Mouse (Mus musculus) lung, adult 2 months (tissue): ENCODE measurements around the gene Hist1h4i. TPM values are rescaled to one million over a fixed set of nuclear protein-coding genes. Genes with fewer than 3 reads are reported as not detected.
"Not testable (repeated sequence)": the region's sequence is repeated elsewhere in the genome, so short reads cannot be mapped to it uniquely, and the experiment has no call there.

Experiments
- DNase-seq: peaks from one replicate; pipeline ENCODE4 v3.0.0; 2022
- H3K4me1 ChIP-seq: fragments of 200-500 bp; 2 replicates; pipeline ENCODE4 v1.6.1; 2011; ENCODE audit warnings: low read length; ENCODE audit not compliant: control insufficient read depth, insufficient read depth
- H3K4me3 ChIP-seq: fragments of 200-500 bp; replicated peaks from 2 replicates; pipeline ENCODE3; 2011; ENCODE audit warnings: low read depth, mild to moderate bottlenecking, control low read depth, low read length; ENCODE audit errors: extremely low read depth
- CTCF ChIP-seq: fragments of 200-500 bp; IDR thresholded peaks from 2 replicates; pipeline ENCODE4 v1.5.1; 2011; ENCODE audit warnings: mild to moderate bottlenecking, low read length, control low read depth; ENCODE audit not compliant: insufficient read depth
- POLR2A ChIP-seq: fragments of 200-500 bp; IDR thresholded peaks from 2 replicates; pipeline ENCODE4 v1.6.1; 2011; ENCODE audit warnings: low read depth, mild to moderate bottlenecking, control low read depth, low read length, borderline replicate concordance; ENCODE audit errors: extremely low read depth
- WGBS: fragments of 180-500 bp; shearing (Covaris S2); methylation state at CpG from one replicate; pipeline ENCODE4 v1.1.7; 2018; 5-methylcytosine and 5-hydroxymethylcytosine counted together
- polyA plus RNA-seq: library from polyadenylated mRNA; depleted of rRNA; stranded (reverse); fragments of >200 nt; gene quantifications from 2 replicates; pipeline ENCODE4 v1.2.3, GENCODE M21; 2012

Gene Hist1h4i
- polyA plus RNA-seq, 1 experiment, result 5.1 TPM

DNA sequence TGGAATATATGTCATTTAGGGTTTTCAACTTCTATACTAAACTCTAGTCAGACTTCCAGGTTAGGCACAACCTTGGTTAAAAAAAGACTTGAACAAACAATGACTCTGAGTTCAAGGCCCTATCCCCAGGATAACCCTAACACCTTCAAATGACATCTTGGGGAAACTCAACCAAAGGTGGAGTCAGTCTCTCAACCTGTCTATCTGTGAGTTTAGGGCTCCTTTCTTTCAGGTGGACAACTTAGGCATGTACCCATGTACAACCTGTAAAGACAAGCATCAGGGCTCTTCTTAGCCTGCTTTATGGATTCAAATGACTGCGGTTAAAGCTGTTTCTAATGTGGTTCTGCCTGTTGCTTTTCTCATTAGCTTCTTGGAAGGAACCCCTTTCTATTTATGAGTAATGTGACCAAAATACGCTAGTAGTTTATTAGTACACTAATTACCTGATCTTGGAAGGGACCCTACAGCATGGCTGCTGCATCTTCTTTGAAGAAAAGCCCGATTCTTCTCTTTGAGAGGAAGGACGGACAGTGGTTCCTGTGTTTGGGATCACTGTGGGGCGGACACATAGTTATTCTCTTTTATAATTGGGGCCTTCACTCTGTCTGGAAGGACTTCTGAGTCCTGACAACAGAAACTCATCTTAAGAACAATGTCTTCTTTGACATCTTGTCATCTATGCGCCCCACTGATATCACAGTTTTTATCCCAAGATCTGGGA, 3.4 kb upstream of the Hist1h4i start:
- 88% methylated on average over 6 of the region's 6 CpGs for WGBS
- peaks cover 7% of the 10 kb centered on the region; the same call in 1 of the 2 replicates for H3K4me1 ChIP-seq
- TF ChIP-seq CTCF (no peak), POLR2A (no peak)
- no peak overlapping the region for H3K4me3 ChIP-seq
- DNase-seq, result no peak

DNA sequence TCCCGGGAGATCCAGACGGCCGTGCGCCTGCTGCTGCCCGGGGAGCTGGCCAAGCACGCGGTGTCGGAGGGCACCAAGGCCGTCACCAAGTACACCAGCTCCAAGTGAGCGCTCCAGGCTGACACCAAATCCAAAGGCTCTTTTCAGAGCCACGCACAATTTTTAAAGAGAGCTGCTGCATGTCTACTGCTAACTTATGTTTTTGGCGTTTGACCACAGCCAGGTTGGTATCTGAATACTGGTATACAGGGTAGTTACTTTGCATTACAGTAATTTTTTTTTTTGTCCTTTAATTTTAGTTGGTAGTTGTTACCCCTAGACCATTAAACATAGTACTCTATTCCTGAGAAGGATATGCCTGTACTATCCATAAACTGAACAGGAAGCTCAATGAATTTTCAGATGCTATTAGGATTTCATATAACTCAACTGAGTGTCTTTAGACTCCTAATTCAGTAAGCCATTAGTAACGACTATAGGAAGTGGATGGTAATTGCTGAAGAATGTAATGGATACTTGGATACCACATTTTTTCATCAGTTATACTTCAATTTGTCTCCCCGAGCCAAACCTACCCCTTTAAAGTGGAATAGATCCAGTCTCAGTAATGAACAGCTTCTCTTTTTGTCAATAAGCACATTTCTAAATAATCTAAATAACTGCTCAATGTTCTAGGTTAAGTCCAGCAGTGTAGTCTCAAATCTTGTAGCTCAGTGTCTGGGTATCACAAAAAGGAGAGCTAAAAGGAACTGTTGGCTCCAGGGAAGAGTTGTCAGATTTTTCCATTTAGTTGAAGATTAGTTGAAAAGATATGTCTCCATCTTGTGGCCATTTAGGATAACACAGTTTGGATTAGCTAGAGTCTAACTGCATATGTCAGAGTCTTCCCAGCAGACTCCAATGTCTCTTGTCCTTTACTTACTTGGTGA, 2.6 kb upstream of the Hist1h4i start:
- 1% methylated on average over 14 of the region's 14 CpGs for WGBS
- no peak for DNase-seq

DNA sequence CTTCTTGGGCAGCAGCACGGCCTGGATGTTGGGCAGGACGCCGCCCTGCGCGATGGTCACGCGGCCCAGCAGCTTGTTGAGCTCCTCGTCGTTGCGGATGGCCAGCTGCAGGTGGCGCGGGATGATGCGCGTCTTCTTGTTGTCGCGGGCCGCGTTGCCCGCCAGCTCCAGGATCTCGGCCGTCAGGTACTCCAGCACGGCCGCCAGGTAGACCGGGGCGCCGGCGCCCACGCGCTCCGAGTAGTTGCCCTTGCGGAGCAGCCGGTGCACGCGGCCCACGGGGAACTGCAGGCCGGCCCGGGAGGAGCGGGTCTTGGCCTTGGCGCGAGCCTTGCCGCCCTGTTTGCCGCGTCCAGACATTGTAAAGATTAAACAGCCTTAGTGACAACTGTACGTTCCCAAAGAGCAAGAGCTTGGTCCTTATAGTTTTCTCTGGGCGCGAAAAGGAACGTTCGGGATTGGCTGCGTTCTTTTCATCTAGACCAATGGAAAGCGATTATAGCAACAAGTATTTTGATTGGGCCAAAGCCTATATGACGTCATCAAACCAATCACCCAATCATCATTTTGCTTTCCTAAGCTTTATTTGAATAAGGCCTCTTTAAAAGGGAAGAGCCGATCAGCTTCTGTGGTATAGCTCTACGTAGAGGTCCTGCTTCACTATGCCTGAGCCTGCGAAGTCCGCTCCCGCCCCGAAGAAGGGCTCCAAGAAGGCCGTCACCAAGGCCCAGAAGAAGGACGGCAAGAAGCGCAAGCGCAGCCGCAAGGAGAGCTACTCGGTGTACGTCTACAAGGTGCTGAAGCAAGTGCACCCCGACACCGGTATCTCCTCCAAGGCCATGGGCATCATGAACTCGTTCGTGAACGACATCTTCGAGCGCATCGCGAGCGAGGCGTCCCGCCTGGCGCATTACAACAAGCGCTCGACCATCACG, 1.7 kb upstream of the Hist1h4i start, which contains the start of the genes Hist1h2ag and Hist1h2bj:
TSS of gene Hist1h2ag (minus strand) at position 377 of the 935 bp plus-strand sequence.
TSS of gene Hist1h2bj (plus strand) at position 647 of the 935 bp plus-strand sequence.
- peak within 1 kb of the TSS; percentile 48 for H3K4me3 ChIP-seq
- peak; percentile 76 for DNase-seq
- peak; percentile 74; the same call in 1 of the 2 replicates for TF ChIP-seq POLR2A
- not testable (repeated sequence) for H3K4me1 ChIP-seq
- under 1% methylated on average over 57 of the region's 80 CpGs for WGBS

More for the DNA sequence above, 2.6 kb upstream of the Hist1h4i start:
- Histone ChIP-seq H3K4me3 (no peak overlapping the region), H3K4me1 (peaks cover 7% of the 10 kb centered on the region; the same call in 1 of the 2 replicates)
- 0 out of 2 replicates have a peak, but pooled peaks have one; percentile 35 for TF ChIP-seq CTCF
- no peak for TF ChIP-seq POLR2A

DNA sequence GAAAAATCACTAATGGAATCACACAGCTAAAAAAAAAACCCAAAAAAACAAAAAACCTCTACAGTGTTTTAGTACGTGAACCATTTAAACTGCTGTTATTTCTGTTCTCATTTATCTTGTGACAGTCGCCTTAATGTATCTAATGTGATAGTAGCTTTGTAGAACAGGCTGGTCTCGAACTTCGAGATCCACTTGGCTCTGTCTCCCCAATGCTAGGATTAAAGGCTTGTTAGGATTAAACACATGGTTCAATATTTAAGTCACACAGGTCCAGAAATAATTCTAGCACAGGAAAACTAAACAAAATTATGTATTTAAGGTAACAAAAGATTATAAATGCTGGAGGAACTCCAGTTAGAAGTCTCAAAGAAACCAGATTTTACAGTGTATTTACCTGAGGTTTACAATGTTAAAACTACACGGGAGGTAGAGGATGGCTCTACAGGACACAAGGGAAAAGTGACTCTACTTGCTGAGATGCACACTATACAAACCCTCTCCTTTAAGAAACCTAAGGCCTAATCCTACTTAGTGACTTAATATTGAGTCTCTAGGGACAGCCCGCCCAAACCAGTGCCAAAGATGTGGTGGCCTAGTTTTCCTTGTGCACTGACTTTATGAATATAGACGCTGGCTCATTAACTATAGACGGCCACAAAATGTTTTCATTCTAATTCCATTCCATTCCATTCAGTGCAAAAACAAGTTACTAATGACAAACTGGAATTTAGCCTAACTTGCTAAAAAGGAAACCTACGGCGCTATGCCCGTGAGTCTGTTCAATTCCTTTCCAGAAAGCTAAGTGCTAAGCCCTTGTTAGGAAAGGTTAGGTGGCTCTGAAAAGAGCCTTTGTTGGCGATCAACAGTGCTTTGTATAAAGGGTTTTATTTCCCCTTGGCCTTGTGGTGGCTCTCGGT, 747 bp upstream of the Hist1h4i start:
- H3K4me1 ChIP-seq, result peaks cover 7% of the 10 kb centered on the region; the same call in 1 of the 2 replicates
- TF ChIP-seq POLR2A (no peak), CTCF (no peak)
- DNase-seq, result no peak
- WGBS, result 6% methylated on average over 13 of the region's 13 CpGs
- H3K4me3 ChIP-seq, result peak overlapping the region; percentile 32

DNA sequence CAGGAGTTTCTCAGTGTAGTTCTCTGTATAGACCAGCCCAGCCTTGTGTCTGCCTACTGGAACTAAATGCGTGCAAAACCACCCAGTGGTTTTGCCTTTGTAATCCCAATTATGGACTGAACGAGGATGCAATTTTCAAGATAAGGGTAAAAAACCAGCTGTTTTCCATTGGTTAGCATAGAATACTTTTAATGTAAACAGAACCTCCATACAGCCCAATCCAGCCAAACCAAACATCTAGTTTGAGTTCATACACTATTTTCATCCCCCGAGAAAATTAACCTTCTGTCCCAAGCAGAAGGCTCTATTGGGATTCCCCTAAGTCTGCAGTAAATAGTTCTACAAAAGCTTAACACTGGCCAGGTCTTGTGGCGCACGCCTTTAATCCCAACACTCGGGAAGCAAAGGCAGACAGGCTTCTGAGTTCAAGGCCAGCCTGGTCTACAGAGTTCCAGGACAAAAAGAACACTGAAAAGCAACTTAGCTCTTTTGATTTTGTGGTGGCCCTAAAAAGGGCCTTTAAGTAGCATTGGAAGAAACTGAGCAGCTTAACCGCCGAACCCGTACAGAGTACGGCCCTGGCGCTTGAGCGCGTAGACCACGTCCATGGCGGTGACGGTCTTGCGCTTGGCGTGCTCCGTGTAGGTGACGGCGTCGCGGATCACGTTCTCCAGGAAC, 559 bp downstream of the Hist1h4i start:
- TF ChIP-seq POLR2A (no peak), CTCF (no peak)
- peaks cover 7% of the 10 kb centered on the region; the same call in 1 of the 2 replicates for H3K4me1 ChIP-seq
- peak overlapping the region; percentile 55 for H3K4me3 ChIP-seq
- WGBS, result 2% methylated on average over 24 of the region's 24 CpGs
- no peak for DNase-seq

DNA sequence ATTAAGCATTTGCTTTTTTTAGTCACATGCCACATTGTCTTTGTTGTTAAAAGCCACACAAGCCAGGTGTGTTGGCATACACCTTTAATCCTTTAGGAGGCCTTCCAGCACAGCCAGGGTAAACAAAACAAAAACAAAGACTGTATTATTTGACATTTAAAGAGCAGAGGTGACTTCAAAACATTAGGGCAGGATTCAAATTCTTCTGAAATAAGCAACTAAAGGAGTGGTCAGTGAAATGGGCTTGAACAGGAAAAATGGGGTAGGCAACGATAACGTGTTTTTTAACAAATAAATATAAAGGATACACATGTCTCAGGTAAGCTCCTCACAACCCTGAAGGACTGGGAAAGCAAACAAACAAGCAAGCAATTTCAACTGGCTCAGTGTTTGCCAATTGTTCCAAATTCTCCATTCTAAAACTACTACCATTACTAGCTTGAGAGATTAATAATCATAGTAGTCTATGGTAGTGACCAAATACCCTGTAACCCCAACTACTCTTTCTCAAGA, 1.2 kb downstream of the Hist1h4i start:
- WGBS, result 8% methylated on average over 2 of the region's 2 CpGs
- no peak for TF ChIP-seq POLR2A
- TF ChIP-seq CTCF, result no peak
- no peak for DNase-seq
- H3K4me1 ChIP-seq, result peaks cover 7% of the 10 kb centered on the region
- H3K4me3 ChIP-seq, result no peak overlapping the region

DNA sequence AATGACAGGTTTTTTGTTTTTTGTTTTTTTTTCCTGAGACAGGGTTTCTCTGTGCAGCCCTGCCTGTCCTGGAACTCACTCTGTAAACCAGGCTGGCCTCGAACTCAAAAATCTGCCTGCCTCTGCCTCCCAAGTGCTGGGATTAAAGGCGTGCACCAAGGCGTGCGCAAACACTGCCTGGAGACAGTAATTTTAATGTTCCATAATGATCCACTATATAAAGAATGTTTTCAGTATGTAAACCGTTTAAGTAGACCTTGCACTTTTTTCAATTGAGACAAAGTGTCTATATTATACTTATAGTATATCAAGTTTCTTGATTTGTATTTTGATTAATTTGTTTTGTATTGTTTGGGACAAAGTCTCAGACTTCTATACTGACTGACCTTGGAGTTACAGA, 1.8 kb downstream of the Hist1h4i start:
- 78% methylated on average over 5 of the region's 5 CpGs for WGBS
- TF ChIP-seq POLR2A (no peak), CTCF (no peak)
- Histone ChIP-seq H3K4me3 (no peak overlapping the region), H3K4me1 (peaks cover 7% of the 10 kb centered on the region)
- DNase-seq, result no peak
